Mouse (Mus musculus): ENCODE measurements around the gene Tgfbr2.
A peak's percentile ranks its signal among the peaks of the same experiment; 100 is the strongest.

Tgfbr2 gene

GRCm38 (mm10) chr9:116174481-116175461, at the start of gene Tgfbr2:
Gene Tgfbr2 (minus strand): TSS chr9:116175360.
- DNase-seq (ENCODE audit: low spot score), result peak; percentile 79

GRCm38 (mm10) chr9:116223368-116223767, 48.2 kb upstream of the Tgfbr2 start:
- no peak for DNase-seq (ENCODE audit: low spot score)

- no peak for DNase-seq (ENCODE audit: low spot score)
These were observed 47.5 kb upstream of the Tgfbr2 start for GRCm38 (mm10) chr9:116222643-116223042.

- DNase-seq (ENCODE audit: low spot score), result no peak
These were observed 46.8 kb upstream of the Tgfbr2 start for GRCm38 (mm10) chr9:116222000-116222399.

GRCm38 (mm10) chr9:116221565-116221964, 46.4 kb upstream of the Tgfbr2 start:
- no peak for DNase-seq (ENCODE audit: low spot score)

GRCm38 (mm10) chr9:116220616-116221015, 45.5 kb upstream of the Tgfbr2 start:
- no peak for DNase-seq (ENCODE audit: low spot score)

- DNase-seq (ENCODE audit: low spot score), result no peak
These were observed 45.0 kb upstream of the Tgfbr2 start for GRCm38 (mm10) chr9:116220159-116220515.

- no peak for DNase-seq (ENCODE audit: low spot score)
These were observed 44.3 kb upstream of the Tgfbr2 start for GRCm38 (mm10) chr9:116219234-116220158.

GRCm38 (mm10) chr9:116218780-116219179, 43.6 kb upstream of the Tgfbr2 start:
- no peak for DNase-seq (ENCODE audit: low spot score)

- DNase-seq (ENCODE audit: low spot score), result no peak
These were observed 41.9 kb upstream of the Tgfbr2 start for GRCm38 (mm10) chr9:116217099-116217498.

GRCm38 (mm10) chr9:116216677-116217076, 41.5 kb upstream of the Tgfbr2 start:
- no peak for DNase-seq (ENCODE audit: low spot score)

GRCm38 (mm10) chr9:116214296-116214695, 39.1 kb upstream of the Tgfbr2 start:
- DNase-seq (ENCODE audit: low spot score), result no peak

GRCm38 (mm10) chr9:116212915-116213619, 37.9 kb upstream of the Tgfbr2 start:
- no peak for DNase-seq (ENCODE audit: low spot score)

- no peak for DNase-seq (ENCODE audit: low spot score)
These were observed 36.9 kb upstream of the Tgfbr2 start for GRCm38 (mm10) chr9:116212069-116212468.

- DNase-seq (ENCODE audit: low spot score), result no peak
These were observed 33.2 kb upstream of the Tgfbr2 start for GRCm38 (mm10) chr9:116208169-116208904.

GRCm38 (mm10) chr9:116206901-116207300, 31.7 kb upstream of the Tgfbr2 start:
- DNase-seq (ENCODE audit: low spot score), result no peak

- no peak for DNase-seq (ENCODE audit: low spot score)
These were observed 28.5 kb upstream of the Tgfbr2 start for GRCm38 (mm10) chr9:116203675-116204074.

GRCm38 (mm10) chr9:116199127-116199526, 24.0 kb upstream of the Tgfbr2 start:
- no peak for DNase-seq (ENCODE audit: low spot score)

GRCm38 (mm10) chr9:116198488-116198887, 23.3 kb upstream of the Tgfbr2 start:
- no peak for DNase-seq (ENCODE audit: low spot score)

- no peak for DNase-seq (ENCODE audit: low spot score)
These were observed 22.5 kb upstream of the Tgfbr2 start for GRCm38 (mm10) chr9:116197491-116198170.

Data from testis, postnatal 10 days (tissue).